Mouse (Mus musculus): Measurements from ENCODE around the gene Vmn2r88.
"Not testable (repeated sequence)": the region's sequence is repeated elsewhere in the genome, so short reads cannot be mapped to it uniquely, and the experiment has no call there.

Gene Vmn2r88

GRCm38 (mm10) chr14:51410520-51410919 lies at the start of gene Vmn2r88:
TSS of gene Vmn2r88 (plus strand) at chr14:51410820.
- no peak for DNase-seq

DNA sequence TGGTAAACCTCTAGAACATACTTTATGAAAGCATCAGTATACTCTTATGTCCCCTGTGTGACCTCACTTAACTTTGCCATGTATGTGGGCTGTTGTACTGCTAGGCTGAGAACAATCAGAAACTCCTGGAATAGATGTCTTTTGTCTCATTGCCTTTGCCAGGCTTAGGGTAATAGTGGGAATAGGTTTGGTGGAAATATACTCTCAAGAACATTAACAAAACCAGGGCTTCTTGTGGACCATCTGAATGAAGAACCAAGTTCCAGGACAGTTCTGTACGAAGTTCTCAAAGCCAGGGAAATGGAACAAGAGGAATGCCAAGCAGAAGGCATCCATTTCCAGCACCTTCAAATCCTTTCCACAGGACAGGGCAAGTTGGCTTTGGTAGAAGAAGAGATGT lies 49.2 kb upstream of the Vmn2r88 start, which contains the start of gene Gm7247:
Gene Gm7247, plus strand, starts transcription at position 301 of the 400 bp plus-strand sequence.
- DNase-seq: no peak

DNA sequence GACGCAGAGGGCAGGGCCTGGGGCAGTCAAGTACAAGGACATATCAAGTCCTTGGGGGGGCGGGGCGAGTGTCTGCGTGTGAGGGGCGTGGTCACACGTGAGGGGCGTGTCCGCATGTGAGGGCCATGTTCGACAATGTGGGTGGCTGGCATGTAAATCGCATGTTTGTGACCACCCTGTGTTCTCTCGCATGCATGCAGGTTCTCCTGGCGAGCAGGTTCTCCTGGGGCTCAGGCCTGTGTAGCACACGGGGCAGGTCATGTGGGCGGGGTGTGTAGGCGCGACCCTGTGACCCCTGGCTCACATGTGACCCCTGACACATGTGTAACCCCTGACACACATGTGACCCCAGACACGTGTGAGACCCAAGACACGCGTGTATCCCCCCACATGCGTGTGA lies 27.8 kb upstream of the Vmn2r88 start:
- no peak for DNase-seq

DNA sequence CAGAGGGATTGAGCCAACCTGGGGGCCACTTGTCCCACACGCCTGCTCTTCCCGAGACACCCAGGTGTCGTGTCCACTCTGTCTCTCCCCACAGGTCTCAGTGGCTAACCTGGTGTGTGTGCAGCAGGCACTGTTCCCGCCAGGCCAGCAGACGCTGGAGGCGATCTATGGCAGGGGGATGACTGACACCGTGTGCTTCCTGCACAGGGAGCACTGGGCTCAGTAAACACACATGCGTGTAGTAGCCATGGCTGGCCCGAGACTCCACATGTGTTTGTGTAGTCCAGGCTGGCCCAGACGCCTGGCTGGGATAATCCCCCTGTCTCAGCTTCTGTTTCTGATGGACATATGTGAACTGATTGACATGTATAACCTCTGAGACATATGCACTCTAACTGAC lies 26.3 kb upstream of the Vmn2r88 start:
- DNase-seq: no peak

- DNase-seq: no peak
Measured at GRCm38 (mm10) chr14:51385741-51386140, 24.9 kb upstream of the Vmn2r88 start.

DNA sequence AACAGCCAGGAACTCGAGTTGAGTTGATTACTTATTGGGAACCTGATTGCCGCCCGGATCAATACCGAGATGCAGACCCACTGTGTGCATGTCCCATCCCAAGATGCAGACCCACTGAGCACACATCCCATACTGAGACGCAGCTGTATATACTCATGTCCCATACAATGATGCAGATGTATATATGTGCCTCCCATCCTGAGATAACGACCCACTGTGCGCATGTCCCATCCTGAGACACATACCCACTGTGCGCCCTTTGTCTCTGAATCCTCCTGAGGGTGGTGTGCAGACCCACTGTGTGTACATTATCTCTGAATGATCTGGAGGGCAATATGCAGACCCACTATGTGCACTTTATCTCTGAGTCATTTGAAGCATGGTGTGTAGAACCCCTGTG lies 22.9 kb upstream of the Vmn2r88 start:
- no peak for DNase-seq

DNA sequence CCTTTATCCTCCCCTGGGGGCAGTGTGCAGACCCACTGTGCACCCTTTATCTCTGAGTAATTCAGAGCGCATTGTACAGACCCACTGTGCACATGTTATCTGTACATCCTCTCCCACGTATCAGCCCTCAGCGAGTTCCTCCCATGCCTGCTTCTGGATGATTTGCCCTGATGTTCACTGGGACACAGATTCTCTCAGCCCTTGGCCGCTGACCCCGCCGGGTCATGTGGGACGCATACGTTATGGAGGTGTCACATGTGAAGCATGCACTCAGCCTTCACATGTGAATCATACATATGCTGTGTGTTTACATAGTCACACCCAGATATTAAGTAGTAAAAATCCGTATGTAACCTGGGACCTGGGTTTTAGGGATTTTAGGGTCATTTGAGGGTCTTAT lies 22.4 kb upstream of the Vmn2r88 start:
- no peak for DNase-seq

DNA sequence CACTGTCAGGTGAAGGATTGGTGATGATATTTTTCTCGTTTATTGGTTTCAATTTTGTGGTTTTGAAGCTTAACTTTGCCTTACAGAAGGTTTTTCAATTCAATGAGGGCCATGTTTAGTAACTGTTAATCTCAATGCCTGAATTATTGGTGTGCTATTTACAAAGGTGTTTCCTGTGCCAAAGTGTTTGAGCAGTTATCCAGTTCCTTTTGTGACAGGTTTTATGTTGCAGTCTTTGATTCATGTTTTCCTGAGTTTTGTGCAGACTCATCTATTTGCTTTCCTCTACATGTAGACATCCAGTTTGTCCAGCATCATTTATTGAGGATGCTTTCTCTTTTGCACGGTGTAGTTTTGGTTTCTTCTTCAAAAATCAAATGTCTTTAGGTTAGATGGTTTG lies 13.3 kb downstream of the Vmn2r88 start:
- no peak for DNase-seq

- not testable (repeated sequence) for DNase-seq
Measured at GRCm38 (mm10) chr14:51430138-51430537, 19.5 kb downstream of the Vmn2r88 start.

DNA sequence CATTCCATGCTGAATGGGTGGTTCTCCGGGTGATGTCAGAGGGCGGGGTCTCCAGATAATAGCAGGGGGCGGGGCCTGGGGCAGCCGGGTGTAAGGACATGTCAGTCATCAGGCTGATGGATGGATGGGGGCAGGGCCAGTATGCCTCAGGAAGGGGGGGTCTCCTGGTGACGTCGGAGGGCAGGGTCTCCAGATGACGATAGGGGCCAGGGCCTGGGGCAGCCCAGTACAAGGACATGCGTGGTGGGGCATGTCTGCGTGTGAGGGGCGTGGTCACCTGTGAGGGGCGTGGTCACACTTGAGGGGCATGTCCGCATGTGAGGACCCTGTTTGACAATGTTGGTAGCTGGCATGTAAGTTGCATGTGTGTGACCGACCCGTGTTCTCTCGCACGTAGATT lies 23.9 kb downstream of the Vmn2r88 start:
- no peak for DNase-seq

DNA sequence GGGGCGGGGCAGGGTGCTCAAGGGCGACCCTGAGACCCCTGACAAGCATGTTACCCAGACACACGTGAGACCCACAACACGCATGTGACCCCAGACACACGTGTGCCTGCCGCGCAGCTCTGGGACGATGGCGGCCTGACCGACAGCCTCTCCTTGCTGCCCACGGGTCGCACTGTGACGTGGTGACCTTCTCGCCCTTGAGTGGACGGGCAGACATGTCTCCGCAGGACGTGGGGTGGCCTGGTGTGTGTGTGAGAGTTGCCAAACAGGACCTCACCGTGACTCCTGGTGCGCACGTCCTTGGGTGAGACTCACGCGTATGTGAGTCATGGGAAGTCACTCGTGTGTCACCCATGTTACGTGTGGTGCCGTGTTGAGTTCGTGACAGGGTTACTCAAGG lies 24.4 kb downstream of the Vmn2r88 start:
- DNase-seq: no peak

DNA sequence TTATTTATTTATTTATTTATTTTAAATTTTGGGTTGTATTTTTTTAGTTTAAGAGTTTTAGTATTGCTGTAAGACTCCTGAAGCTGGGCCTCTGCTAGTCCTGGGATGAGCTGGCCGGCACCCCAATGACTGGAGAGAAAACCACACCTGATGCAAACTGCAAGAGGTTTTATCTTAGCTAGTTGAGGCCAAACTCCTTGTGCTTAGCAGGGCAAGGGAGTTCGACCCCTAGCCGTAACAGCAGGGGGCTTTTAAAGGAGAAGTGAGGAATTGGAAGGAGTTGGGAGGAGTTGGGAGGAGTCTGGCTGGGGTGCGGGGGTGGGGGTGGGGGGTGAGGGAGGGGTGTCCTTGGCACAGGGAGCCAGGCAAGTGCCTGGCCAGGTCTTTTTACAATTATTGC lies 28.3 kb downstream of the Vmn2r88 start:
- DNase-seq: no peak

DNA sequence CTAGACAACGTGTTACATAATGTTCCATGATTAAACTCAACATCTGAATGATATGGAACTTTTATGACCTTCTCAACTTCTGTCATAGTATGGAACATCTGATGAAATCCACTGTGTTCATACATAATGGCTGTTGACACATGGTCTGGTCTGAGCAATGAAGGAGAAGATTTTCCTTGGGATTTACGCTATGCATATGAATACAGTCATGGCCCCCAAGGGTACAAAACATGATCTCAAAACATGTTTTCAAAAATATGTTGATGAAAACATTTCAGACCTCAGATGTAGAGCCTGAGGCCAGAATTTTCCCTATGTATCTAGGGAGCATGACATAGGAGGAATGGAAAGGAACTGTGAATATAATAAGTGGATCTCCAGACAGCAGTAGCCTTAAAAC lies 40.9 kb downstream of the Vmn2r88 start, which contains the start of gene Vmn2r89:
Gene Vmn2r89, plus strand, starts transcription at position 301 of the 400 bp plus-strand sequence.
- DNase-seq: not testable (repeated sequence)

Measured in lung, postnatal 4 days (tissue).